Mouse (Mus musculus) kidney, embryonic 14.5 days (tissue): ENCODE measurements around the gene Tff2. TPM values are rescaled to one million over a fixed set of nuclear protein-coding genes. Genes with fewer than 3 reads are reported as not detected.

Experiments
- ATAC-seq: fragments of 200-750 bp; cut with Nextera tagmentation; 2 replicates; pipeline ENCODE4 v1.8.0; 2017; ENCODE audit warnings: moderate number of reproducible peaks, mild to moderate bottlenecking, moderate TSS enrichment, moderate library complexity; ENCODE audit not compliant: low FRiP score, low TSS enrichment
- H3K27ac ChIP-seq: fragments of 300-500 bp; sonication (generic); 2 replicates; pipeline ENCODE4 v1.5.1; 2014; ENCODE audit warnings: low read depth, mild to moderate bottlenecking, low read length, moderate library complexity, mixed read lengths
- H3K27me3 ChIP-seq: fragments of 300-500 bp; sonication (generic); 2 replicates; pipeline ENCODE4 v1.6.1; 2014; ENCODE audit warnings: mild to moderate bottlenecking, low read length; ENCODE audit not compliant: control insufficient read depth, insufficient read depth
- H3K36me3 ChIP-seq: fragments of 300-500 bp; sonication (generic); 2 replicates; pipeline ENCODE4 v1.6.1; 2014; ENCODE audit warnings: low read length, mixed read lengths; ENCODE audit not compliant: control insufficient read depth, insufficient read depth
- H3K4me1 ChIP-seq: fragments of 300-500 bp; sonication (generic); 2 replicates; pipeline ENCODE4 v1.6.1; 2014; ENCODE audit warnings: low read length, mixed read lengths; ENCODE audit not compliant: control insufficient read depth, insufficient read depth
- H3K4me2 ChIP-seq: fragments of 300-500 bp; sonication (generic); replicated peaks from 2 replicates; pipeline ENCODE4 v1.6.1; 2014; ENCODE audit warnings: low read depth, mild to moderate bottlenecking, low read length
- H3K4me3 ChIP-seq: fragments of 300-500 bp; sonication (generic); 2 replicates; pipeline ENCODE4 v1.5.1; 2014; ENCODE audit warnings: mild to moderate bottlenecking, low read length
- H3K9ac ChIP-seq: fragments of 300-500 bp; sonication (generic); 2 replicates; pipeline ENCODE4 v1.6.1; 2014; ENCODE audit warnings: low read depth, mild to moderate bottlenecking, low read length, moderate library complexity
- H3K9me3 ChIP-seq: fragments of 300-500 bp; sonication (generic); 2 replicates; pipeline ENCODE4 v1.6.1; 2016; ENCODE audit warnings: low read length; ENCODE audit not compliant: control insufficient read depth
- WGBS: fragments of 180-500 bp; shearing (Covaris S2); extraction: QIAGEN DNeasy Blood & Tissue Kit; methylation state at CpG from one replicate; pipeline ENCODE4 v1.1.7; 2014; 5-methylcytosine and 5-hydroxymethylcytosine counted together
- polyA plus RNA-seq: library from polyadenylated mRNA; unstranded; fragments of >200 nt; fragmentation: Nextera tagmentation; extraction: Ambion mirVana; gene quantifications from 2 replicates; pipeline ENCODE4 v1.2.1, GENCODE M21; 2014

Gene Tff2
- polyA plus RNA-seq, 1 experiment from 2014 or later, result 1.2 TPM

GRCm38 (mm10) chr17:31129452-31129851 lies 14.6 kb downstream of the Tff2 start, which contains the start of gene Tff3:
Gene Tff3, minus strand, starts transcription at chr17:31129646.
- Histone ChIP-seq H3K27ac (no peak within 1 kb of the TSS), H3K36me3 (no peaks in the 10 kb centered on the region), H3K4me2 (no peak within 1 kb of the TSS), H3K9me3 (no peaks in the 10 kb centered on the region), H3K9ac (no peak within 1 kb of the TSS), H3K4me3 (no peak within 1 kb of the TSS), H3K27me3 (no peaks in the 10 kb centered on the region), H3K4me1 (0 out of 2 replicates have a peak, but pooled peaks cover 3% of the 10 kb centered on the region)
- WGBS, result 12% methylated on average over 2 of the region's 2 CpGs
- no peak for ATAC-seq

- H3K36me3 ChIP-seq, result no peaks in the 10 kb centered on the region
- no peak overlapping the region for H3K4me3 ChIP-seq
- H3K27ac ChIP-seq, result no peak overlapping the region
- H3K4me1 ChIP-seq, result 0 out of 2 replicates have a peak, but pooled peaks cover 3% of the 10 kb centered on the region
- 84% methylated on average over 9 of the region's 9 CpGs for WGBS
- no peak overlapping the region for H3K9ac ChIP-seq
- H3K9me3 ChIP-seq, result no peaks in the 10 kb centered on the region
- ATAC-seq, result no peak
- H3K27me3 ChIP-seq, result no peaks in the 10 kb centered on the region
- no peak overlapping the region for H3K4me2 ChIP-seq
These were observed 15.3 kb downstream of the Tff2 start for GRCm38 (mm10) chr17:31128708-31129318.

- WGBS, result 40% methylated on average over 9 of the region's 9 CpGs
- Histone ChIP-seq H3K4me1 (0 out of 2 replicates have a peak, but pooled peaks cover 3% of the 10 kb centered on the region), H3K36me3 (no peaks in the 10 kb centered on the region), H3K27ac (no peak overlapping the region), H3K27me3 (no peaks in the 10 kb centered on the region; the same call in 1 of the 2 replicates), H3K4me2 (no peak overlapping the region), H3K4me3 (no peak overlapping the region), H3K9me3 (no peaks in the 10 kb centered on the region), H3K9ac (no peak overlapping the region)
- no peak for ATAC-seq
These were observed 18.4 kb downstream of the Tff2 start for GRCm38 (mm10) chr17:31125548-31126266.

GRCm38 (mm10) chr17:31121975-31122374 lies 22.1 kb downstream of the Tff2 start:
- Histone ChIP-seq H3K9ac (no peak overlapping the region), H3K27ac (no peak overlapping the region), H3K4me2 (no peak overlapping the region), H3K9me3 (no peaks in the 10 kb centered on the region), H3K4me3 (no peak overlapping the region), H3K27me3 (no peaks in the 10 kb centered on the region; the same call in 1 of the 2 replicates), H3K4me1 (0 out of 2 replicates have a peak, but pooled peaks cover 3% of the 10 kb centered on the region), H3K36me3 (no peaks in the 10 kb centered on the region)
- WGBS, result 16% methylated on average over 8 of the region's 8 CpGs
- 0 out of 2 replicates have a peak, but pooled peaks have one; percentile 25 for ATAC-seq

GRCm38 (mm10) chr17:31119429-31119828 lies 24.7 kb downstream of the Tff2 start:
- ATAC-seq, result peak; percentile 56; the same call in 1 of the 2 replicates
- no peak overlapping the region for H3K4me2 ChIP-seq
- no peaks in the 10 kb centered on the region for H3K9me3 ChIP-seq
- H3K9ac ChIP-seq, result no peak overlapping the region
- 6% methylated on average over 7 of the region's 7 CpGs for WGBS
- H3K4me3 ChIP-seq, result no peak overlapping the region
- H3K4me1 ChIP-seq, result no peaks in the 10 kb centered on the region
- no peaks in the 10 kb centered on the region; the same call in 1 of the 2 replicates for H3K27me3 ChIP-seq
- H3K36me3 ChIP-seq, result no peaks in the 10 kb centered on the region
- H3K27ac ChIP-seq, result no peak overlapping the region

GRCm38 (mm10) chr17:31117946-31118345 lies 26.1 kb downstream of the Tff2 start:
- Histone ChIP-seq H3K4me2 (no peak overlapping the region), H3K27ac (no peak overlapping the region), H3K4me3 (no peak overlapping the region), H3K9ac (no peak overlapping the region), H3K4me1 (no peaks in the 10 kb centered on the region), H3K9me3 (no peaks in the 10 kb centered on the region), H3K27me3 (no peaks in the 10 kb centered on the region; the same call in 1 of the 2 replicates), H3K36me3 (no peaks in the 10 kb centered on the region)
- ATAC-seq, result no peak
- 87% methylated on average over 5 of the region's 5 CpGs for WGBS

GRCm38 (mm10) chr17:31116063-31116462 lies 28.0 kb downstream of the Tff2 start:
- 55% methylated on average over 6 of the region's 6 CpGs for WGBS
- no peak overlapping the region for H3K4me3 ChIP-seq
- H3K4me2 ChIP-seq, result no peak overlapping the region
- H3K9ac ChIP-seq, result no peak overlapping the region
- no peaks in the 10 kb centered on the region for H3K4me1 ChIP-seq
- H3K27me3 ChIP-seq, result no peaks in the 10 kb centered on the region; the same call in 1 of the 2 replicates
- H3K27ac ChIP-seq, result no peak overlapping the region
- no peak for ATAC-seq
- no peaks in the 10 kb centered on the region for H3K9me3 ChIP-seq
- no peaks in the 10 kb centered on the region for H3K36me3 ChIP-seq

GRCm38 (mm10) chr17:31113191-31113856 lies 30.8 kb downstream of the Tff2 start:
- Histone ChIP-seq H3K4me1 (no peaks in the 10 kb centered on the region), H3K27ac (no peak overlapping the region), H3K36me3 (no peaks in the 10 kb centered on the region), H3K27me3 (no peaks in the 10 kb centered on the region), H3K4me3 (no peak overlapping the region), H3K9me3 (no peaks in the 10 kb centered on the region), H3K4me2 (no peak overlapping the region), H3K9ac (no peak overlapping the region)
- no peak for ATAC-seq
- WGBS, result 61% methylated on average over 9 of the region's 9 CpGs
